Mouse (Mus musculus) midbrain, postnatal 0 days (tissue): Measurements from ENCODE around the gene Nup107. TPM values are rescaled to one million over a fixed set of nuclear protein-coding genes. Genes with fewer than 3 reads are reported as not detected.

ENCODE experiments used
- ATAC-seq: fragments of 200-750 bp; cut with Nextera tagmentation; 2 replicates; pipeline ENCODE4 v1.8.0; 2017; ENCODE audit warnings: moderate number of reproducible peaks, mild to moderate bottlenecking, moderate TSS enrichment, moderate library complexity; ENCODE audit not compliant: low FRiP score
- DNase-seq: peaks from one replicate; pipeline ENCODE4 v3.0.0-alpha.2; 2015; ENCODE audit warnings: low spot score
- H3K27ac ChIP-seq: fragments of 300-500 bp; sonication (generic); 2 replicates; pipeline ENCODE4 v1.5.1; 2014; ENCODE audit warnings: low read depth, mild to moderate bottlenecking, low read length, mixed read lengths
- H3K27me3 ChIP-seq: fragments of 300-500 bp; sonication (generic); 2 replicates; pipeline ENCODE4 v1.6.1; 2014; ENCODE audit warnings: low read length, control low read depth, mixed read lengths; ENCODE audit not compliant: insufficient read depth
- H3K36me3 ChIP-seq: fragments of 300-500 bp; sonication (generic); 2 replicates; pipeline ENCODE4 v1.6.1; 2014; ENCODE audit warnings: low read length, control low read depth, mixed read lengths; ENCODE audit not compliant: insufficient read depth
- H3K4me1 ChIP-seq: fragments of 300-500 bp; sonication (generic); 2 replicates; pipeline ENCODE4 v1.6.1; 2014; ENCODE audit warnings: mild to moderate bottlenecking, control low read depth, antibody characterized with exemption, low read length, mixed read lengths; ENCODE audit not compliant: insufficient read depth
- H3K4me2 ChIP-seq: fragments of 300-500 bp; sonication (generic); 2 replicates; pipeline ENCODE4 v1.6.1; 2014; ENCODE audit warnings: low read depth, mild to moderate bottlenecking, low read length, mixed read lengths; ENCODE audit not compliant: poor library complexity, severe bottlenecking
- H3K4me3 ChIP-seq: fragments of 300-500 bp; sonication (generic); 2 replicates; pipeline ENCODE4 v1.5.1; 2014; ENCODE audit warnings: low read depth, mild to moderate bottlenecking, low read length, moderate library complexity
- H3K9ac ChIP-seq: fragments of 300-500 bp; sonication (generic); replicated peaks from 2 replicates; pipeline ENCODE4 v1.6.1; 2014; ENCODE audit warnings: mild to moderate bottlenecking, low read length, moderate library complexity, mixed read lengths; ENCODE audit not compliant: poor library complexity, severe bottlenecking
- H3K9me3 ChIP-seq: fragments of 300-500 bp; sonication (generic); 2 replicates; pipeline ENCODE4 v1.6.1; 2016; ENCODE audit warnings: low read length, control low read depth
- CTCF ChIP-seq: IDR thresholded peaks from 2 replicates; pipeline ENCODE4 v1.5.1; 2016; ENCODE audit warnings: antibody characterized with exemption, mild to moderate bottlenecking
- WGBS: fragments of 180-500 bp; shearing (Covaris S2); extraction: QIAGEN DNeasy Blood & Tissue Kit; methylation state at CpG from one replicate; pipeline ENCODE4 v1.1.7; 2014; 5-methylcytosine and 5-hydroxymethylcytosine counted together
- polyA plus RNA-seq: library from polyadenylated mRNA; unstranded; fragments of >200 nt; fragmentation: Nextera tagmentation; extraction: Ambion mirVana; gene quantifications from 2 replicates; pipeline ENCODE4 v1.2.1, GENCODE M21; 2015
- total RNA-seq: library from RNA; depleted of rRNA; stranded (reverse); fragments of >200 nt; gene quantifications from 2 replicates; pipeline ENCODE4 v1.2.3, GENCODE M21; 2014

Gene Nup107
- total and polyA plus RNA-seq, 2 experiments from 2014 or later, result 14.0 to 16.7 TPM

- 94% methylated on average over 12 of the region's 12 CpGs for WGBS
- ATAC-seq (no peak), DNase-seq (no peak)
- Histone ChIP-seq H3K9me3 (no peaks in the 10 kb centered on the region), H3K4me2 (no peak overlapping the region), H3K36me3 (peaks cover 58% of the 10 kb centered on the region), H3K27me3 (no peaks in the 10 kb centered on the region), H3K4me1 (no peaks in the 10 kb centered on the region), H3K9ac (no peak overlapping the region), H3K4me3 (no peak overlapping the region), H3K27ac (no peak overlapping the region)
- no peak for TF ChIP-seq CTCF
These were observed 14.1 kb downstream of the Nup107 start for GRCm38 (mm10) chr10:117778328-117778910.

GRCm38 (mm10) chr10:117777501-117778327 lies 14.8 kb downstream of the Nup107 start:
- no peak overlapping the region for H3K4me2 ChIP-seq
- H3K9me3 ChIP-seq, result no peaks in the 10 kb centered on the region
- H3K36me3 ChIP-seq, result peaks cover 63% of the 10 kb centered on the region
- H3K27ac ChIP-seq, result no peak overlapping the region
- no peak overlapping the region for H3K9ac ChIP-seq
- WGBS, result 96% methylated on average over 17 of the region's 17 CpGs
- H3K27me3 ChIP-seq, result no peaks in the 10 kb centered on the region
- no peak overlapping the region for H3K4me3 ChIP-seq
- no peaks in the 10 kb centered on the region for H3K4me1 ChIP-seq
- ATAC-seq, result no peak
- no peak for DNase-seq
- TF ChIP-seq CTCF, result no peak

DNA sequence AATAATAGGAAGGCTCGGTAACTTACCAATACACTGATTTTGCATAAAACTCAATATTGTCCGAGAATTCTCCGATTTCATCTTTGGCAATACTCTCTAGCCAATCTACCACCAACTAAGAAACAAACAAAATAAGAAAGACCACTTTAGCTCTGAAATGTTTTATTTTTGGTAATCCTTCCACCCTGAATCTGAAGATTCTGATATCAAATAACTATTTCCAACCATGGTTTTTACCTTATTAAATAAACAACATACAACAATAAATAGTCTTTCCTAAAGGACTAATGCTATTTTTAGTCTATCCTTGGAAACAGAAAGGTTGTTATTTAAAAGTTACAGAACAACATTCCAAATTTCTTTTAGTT lies 15.4 kb downstream of the Nup107 start:
- no peaks in the 10 kb centered on the region for H3K27me3 ChIP-seq
- no peak for TF ChIP-seq CTCF

GRCm38 (mm10) chr10:117776281-117777102 lies 16.0 kb downstream of the Nup107 start:
- Histone ChIP-seq H3K4me2 (no peak overlapping the region), H3K9me3 (no peaks in the 10 kb centered on the region), H3K4me1 (no peaks in the 10 kb centered on the region), H3K27ac (no peak overlapping the region), H3K9ac (no peak overlapping the region), H3K36me3 (peaks cover 62% of the 10 kb centered on the region), H3K27me3 (no peaks in the 10 kb centered on the region), H3K4me3 (no peak overlapping the region)
- ATAC-seq, result no peak
- 90% methylated on average over 12 of the region's 12 CpGs for WGBS
- no peak for DNase-seq
- no peak for TF ChIP-seq CTCF

More for the DNA sequence above, 15.4 kb downstream of the Nup107 start:
- no peak for ATAC-seq
- H3K27ac ChIP-seq, result no peak overlapping the region
- no peak overlapping the region for H3K4me2 ChIP-seq
- H3K9ac ChIP-seq, result no peak overlapping the region
- H3K9me3 ChIP-seq, result no peaks in the 10 kb centered on the region
- no peak for DNase-seq
- no peaks in the 10 kb centered on the region for H3K4me1 ChIP-seq
- H3K36me3 ChIP-seq, result peaks cover 65% of the 10 kb centered on the region
- 96% methylated on average over 3 of the region's 3 CpGs for WGBS
- H3K4me3 ChIP-seq, result no peak overlapping the region

GRCm38 (mm10) chr10:117775401-117776144 lies 16.9 kb downstream of the Nup107 start:
- TF ChIP-seq CTCF, result no peak
- Histone ChIP-seq H3K4me3 (no peak overlapping the region), H3K27ac (no peak overlapping the region), H3K4me1 (no peaks in the 10 kb centered on the region), H3K27me3 (no peaks in the 10 kb centered on the region), H3K9me3 (no peaks in the 10 kb centered on the region), H3K36me3 (peaks cover 59% of the 10 kb centered on the region), H3K4me2 (no peak overlapping the region), H3K9ac (no peak overlapping the region)
- 93% methylated on average over 6 of the region's 6 CpGs for WGBS
- no peak for DNase-seq
- no peak for ATAC-seq
